In the genomic region with DNA sequence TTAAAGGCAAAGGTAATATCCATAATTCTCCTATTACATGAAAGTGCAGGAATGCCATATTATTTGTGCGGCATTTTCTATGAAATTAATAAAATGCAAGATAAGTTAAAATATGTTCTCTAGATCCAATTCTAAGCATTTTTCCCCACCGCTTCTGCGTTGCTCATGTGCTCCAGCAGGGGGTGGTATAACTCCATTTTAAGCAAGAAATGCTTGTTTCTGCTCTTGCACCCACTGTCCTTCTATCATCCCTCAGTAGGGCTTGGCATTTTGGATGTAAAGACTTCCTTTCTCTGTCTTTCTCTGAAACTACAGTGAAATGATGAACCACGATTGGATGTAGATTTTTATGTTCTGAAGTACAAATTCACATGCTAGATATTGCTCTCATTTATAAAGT, we compare ENCODE assay signal across 8 mouse cellular contexts. TPM values are rescaled to one million over a fixed set of nuclear protein-coding genes. Genes with fewer than 3 reads are reported as not detected.
A peak's percentile ranks its signal among the peaks of the same experiment; 100 is the strongest.
DNase-seq lines count a peak whose midpoint lies in the region; ATAC-seq and TF ChIP-seq lines count a peak whose summit lies in the region.

No protein-coding gene starts in this region.

- H3K9me3 ChIP-seq in kidney, embryonic 15.5 days (replicated peaks), result no peaks in the 10 kb centered on the region
- H3K9me3 ChIP-seq in neural tube, embryonic 12.5 days, result no peaks in the 10 kb centered on the region

- 8% methylated on average over 4 of the region's 4 CpGs for WGBS in kidney, embryonic 15.5 days
- 8% methylated on average over 4 of the region's 4 CpGs for WGBS in neural tube, embryonic 12.5 days

- no peak overlapping the region for H3K4me2 ChIP-seq in kidney, embryonic 15.5 days
- peak overlapping the region; percentile 78 for H3K4me2 ChIP-seq in neural tube, embryonic 12.5 days (replicated peaks)

- H3K4me1 ChIP-seq in kidney, embryonic 15.5 days, result peaks cover 4% of the 10 kb centered on the region; the same call in 1 of the 2 replicates
- H3K4me1 ChIP-seq in neural tube, embryonic 12.5 days, result 0 out of 2 replicates have a peak, but pooled peaks cover 3% of the 10 kb centered on the region

- no peak overlapping the region for H3K9ac ChIP-seq in kidney, embryonic 15.5 days
- no peak overlapping the region for H3K9ac ChIP-seq in neural tube, embryonic 12.5 days

- intact Hi-C loops in left cerebral cortex, adult 2 months (cut with DNase I), result loop anchor here (1.0 to 10.0 kb wide), 6 partner anchors 82 to 1733 kb away; no protein-coding TSS in a partner anchor

- DNase-seq in kidney, adult 8-10 months, result peak; percentile 7 to 25
- peak; percentile 66 for DNase-seq in ZHBTc4 (ENCODE audit: low read depth, low spot score)
- peak; percentile 81 for DNase-seq in embryo, embryonic 10.5 days (ENCODE audit: low spot score)
- peak; percentile 79 to 80 for DNase-seq in left cerebral cortex, adult 2 months (ENCODE audit: extremely low spot score in 1 of 2, low spot score in 2 of 2)
- DNase-seq in ovary, postnatal 36 days (ENCODE audit: low spot score), result no peak

- no peak overlapping the region for H3K4me3 ChIP-seq in kidney, embryonic 15.5 days (replicated peaks)
- H3K4me3 ChIP-seq in left cerebral cortex, adult 2 months, result peak overlapping the region; percentile 67
- peak overlapping the region; percentile 22; the same call in 1 of the 2 replicates for H3K4me3 ChIP-seq in neural tube, embryonic 12.5 days

- no peak overlapping the region for H3K27ac ChIP-seq in kidney, embryonic 15.5 days
- peak overlapping the region; percentile 89 for H3K27ac ChIP-seq in left cerebral cortex, adult 2 months
- H3K27ac ChIP-seq in neural tube, embryonic 12.5 days, result no peak overlapping the region

- H3K27me3 ChIP-seq in kidney, embryonic 15.5 days, result no peaks in the 10 kb centered on the region
- H3K27me3 ChIP-seq in neural tube, embryonic 12.5 days (replicated peaks), result no peaks in the 10 kb centered on the region

- no peaks in the 10 kb centered on the region for H3K36me3 ChIP-seq in kidney, embryonic 15.5 days
- no peaks in the 10 kb centered on the region for H3K36me3 ChIP-seq in neural tube, embryonic 12.5 days

- no peak for ATAC-seq in kidney, embryonic 15.5 days (replicated peaks; ENCODE audit: low FRiP score)
- ATAC-seq in hematopoietic stem cell, adult 5-6 weeks (replicated peaks in 1 of 2; ENCODE audit: insufficient read depth in 1 of 2, low FRiP score in 2 of 2, low TSS enrichment in 1 of 2, low read depth in 1 of 2, poor library complexity in 2 of 2, severe bottlenecking in 2 of 2), result peak; percentile 63 to 65; a peak in 2 of 4 replicates
- ATAC-seq in neural tube, embryonic 12.5 days (ENCODE audit: low FRiP score, low read depth), result peak; percentile 30; the same call in 1 of the 2 replicates

- peak; percentile 94 for TF ChIP-seq CTCF in left cerebral cortex, adult 2 months (IDR thresholded peaks at IDR 0.05)

RNA-seq across cellular contexts. Expression of a gene that starts 1.5 kb away (rescaled TPM):
- polyA plus RNA-seq in kidney, embryonic 15.5 days (2015; fragmentation: Nextera tagmentation; extraction: Ambion mirVana), result 1.1 and 1.3 TPM in 2 replicates
- 0.10 and 0.56 TPM in 2 replicates for total RNA-seq in hematopoietic stem cell, adult 5-6 weeks (2017)
- 10 to 100 TPM; 77.3 to 81.7 TPM for total RNA-seq in left cerebral cortex, adult 2 months (2021)
- 9.3 and 10.6 TPM in 2 replicates for polyA plus RNA-seq in neural tube, embryonic 12.5 days (2016; fragmentation: Nextera tagmentation; extraction: Ambion mirVana)

Comparison
In these comparisons a context has a peak if more than half of its experiments do, and no peak if none do; other contexts are left out.
1. RNA of a gene that starts 1.5 kb away (total RNA-seq): 77.3 to 81.7 TPM in left cerebral cortex, adult 2 months; 0.10 to 0.56 TPM in hematopoietic stem cell, adult 5-6 weeks; every median in the first group is over 10 times any median in the second.